Mouse (Mus musculus): ENCODE measurements around the gene Gbf1.

Gene Gbf1

GRCm38 (mm10) chr19:46314872-46315742, 162.8 kb downstream of the Gbf1 start:
- DNase-seq (ENCODE audit: low spot score in 2 of 2): peak; percentile 0 to 18

- DNase-seq (ENCODE audit: low spot score in 2 of 2): peak in 1 of 2 experiments; percentile 1
These were observed 163.7 kb downstream of the Gbf1 start for GRCm38 (mm10) chr19:46315752-46316610.

- peak; percentile 3 to 25 for DNase-seq (ENCODE audit: low spot score in 2 of 2)
These were observed 164.7 kb downstream of the Gbf1 start for GRCm38 (mm10) chr19:46316846-46317545.

DNA sequence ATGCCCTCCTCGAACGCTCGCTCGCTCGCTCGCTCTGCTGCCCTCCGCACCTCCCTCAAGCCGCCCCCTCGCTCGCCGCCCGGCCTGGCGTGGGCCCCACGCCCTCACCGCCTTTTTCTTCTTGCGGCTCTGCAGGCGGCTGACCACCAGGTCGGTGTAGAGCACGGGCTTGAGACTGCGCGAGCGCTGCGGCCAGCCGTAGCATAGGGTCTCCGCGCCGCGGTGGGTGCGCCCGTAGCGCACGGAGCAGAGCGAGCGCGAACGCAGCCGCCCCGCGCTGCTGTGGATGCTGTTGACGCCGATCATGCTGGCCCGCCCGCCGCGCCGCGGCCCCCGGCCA, 165.2 kb downstream of the Gbf1 start:
- peak; percentile 16 to 18 for DNase-seq (ENCODE audit: low spot score in 2 of 2)

DNA sequence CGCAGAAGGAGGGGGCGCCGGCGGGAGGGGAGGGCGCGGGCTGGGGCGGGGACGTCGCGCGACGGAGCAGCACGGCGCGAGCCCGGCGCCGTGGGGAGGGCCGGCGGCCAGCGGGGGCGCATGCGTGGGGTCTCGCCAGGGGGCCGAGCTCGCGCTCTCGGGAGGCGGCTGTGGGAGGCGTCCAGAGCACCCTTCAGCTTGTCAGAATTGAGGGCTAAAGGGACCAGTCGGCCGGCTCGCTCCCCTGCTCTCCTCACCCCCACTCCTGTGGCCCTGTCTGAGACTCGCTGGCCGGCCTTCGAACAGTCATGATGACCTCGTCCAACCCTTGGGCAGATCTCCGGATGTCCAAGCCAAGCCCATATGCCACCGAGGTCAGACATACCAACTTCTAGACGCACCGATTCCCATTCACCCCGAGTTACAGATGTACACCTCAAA, 165.7 kb downstream of the Gbf1 start:
- DNase-seq (ENCODE audit: low spot score in 2 of 2): peak; percentile 28 to 31

DNA sequence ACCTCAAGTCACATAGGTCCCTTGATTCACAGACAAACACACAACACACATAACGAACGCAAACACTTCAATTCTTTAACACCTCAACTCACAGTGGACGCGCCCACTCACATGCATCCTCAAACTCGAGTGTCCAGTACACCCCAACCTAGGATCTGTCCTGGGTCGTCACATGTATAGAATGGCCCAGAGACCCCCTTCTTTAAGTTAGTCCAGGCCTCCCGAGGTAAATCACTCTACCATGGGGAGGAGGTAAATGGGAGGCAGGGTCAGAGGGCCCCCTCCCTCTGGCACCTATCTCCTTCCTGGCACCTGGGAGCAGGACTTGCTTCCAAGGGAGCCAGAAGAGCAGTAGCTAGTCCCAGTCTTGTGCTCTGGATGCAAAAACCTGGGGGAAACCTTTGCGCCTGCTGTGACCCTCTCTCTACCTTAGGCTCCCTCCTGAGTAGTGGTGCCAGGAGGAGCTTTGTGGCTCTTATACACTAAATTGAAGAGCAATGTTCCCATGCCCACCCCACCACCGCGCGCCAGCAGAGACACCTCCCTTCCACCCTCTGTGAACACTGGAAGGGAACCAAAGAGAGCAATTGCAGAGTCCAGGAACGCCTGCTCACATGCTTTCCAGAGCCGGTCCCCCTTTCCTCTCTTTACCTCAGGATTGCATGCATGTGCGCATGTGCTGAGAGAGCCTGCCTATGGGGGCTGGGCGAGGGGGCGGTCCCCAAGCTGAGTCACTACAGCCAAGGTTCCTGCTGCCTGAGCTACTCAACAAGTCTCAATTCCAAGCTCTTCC, 166.5 kb downstream of the Gbf1 start:
- DNase-seq (ENCODE audit: low spot score in 2 of 2): peak; percentile 35 to 63

GRCm38 (mm10) chr19:46320076-46320785, 167.9 kb downstream of the Gbf1 start:
- DNase-seq (ENCODE audit: low spot score in 2 of 2): no peak

DNA sequence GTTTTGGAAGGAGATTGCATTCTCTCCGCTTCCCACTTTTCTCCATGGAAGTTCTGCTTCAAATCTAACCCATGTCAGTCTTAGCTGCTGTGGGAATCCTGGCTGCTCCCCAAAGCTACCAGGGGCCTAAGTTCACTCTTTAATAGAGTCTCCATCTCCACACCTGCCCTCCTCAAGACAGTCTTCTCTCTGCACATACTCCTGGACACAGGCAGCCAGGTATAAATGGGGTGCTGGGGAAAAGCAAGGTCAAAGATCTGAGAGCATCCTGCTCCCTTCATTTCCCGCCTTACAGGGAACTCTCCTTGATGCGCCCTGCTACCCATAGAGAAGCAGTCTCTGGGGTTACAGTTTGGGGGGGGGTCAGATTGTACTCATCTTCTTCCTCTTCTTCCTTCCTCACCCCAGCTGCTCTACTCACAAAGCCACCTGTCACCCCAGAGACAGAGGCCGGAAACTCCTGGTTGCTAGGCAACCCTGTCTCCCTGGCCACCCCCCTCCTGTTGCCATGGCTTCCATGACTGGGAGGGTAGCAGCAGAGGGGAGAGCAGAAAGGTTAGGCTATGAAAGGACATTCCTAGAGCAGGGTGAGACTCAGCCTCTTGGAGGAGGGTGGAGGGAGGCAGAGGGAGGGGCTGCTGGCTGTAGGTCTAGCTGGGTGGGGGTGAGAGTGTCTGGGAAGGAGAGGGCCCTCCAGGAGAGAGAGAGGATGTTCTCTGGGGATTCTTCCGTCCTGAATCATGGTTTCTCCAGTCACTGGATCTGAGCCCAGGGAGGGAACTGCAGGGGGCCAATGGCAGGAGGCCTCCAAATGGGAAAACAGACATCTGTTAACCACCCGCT, 169.0 kb downstream of the Gbf1 start:
- DNase-seq (ENCODE audit: low spot score in 2 of 2): no peak

DNA sequence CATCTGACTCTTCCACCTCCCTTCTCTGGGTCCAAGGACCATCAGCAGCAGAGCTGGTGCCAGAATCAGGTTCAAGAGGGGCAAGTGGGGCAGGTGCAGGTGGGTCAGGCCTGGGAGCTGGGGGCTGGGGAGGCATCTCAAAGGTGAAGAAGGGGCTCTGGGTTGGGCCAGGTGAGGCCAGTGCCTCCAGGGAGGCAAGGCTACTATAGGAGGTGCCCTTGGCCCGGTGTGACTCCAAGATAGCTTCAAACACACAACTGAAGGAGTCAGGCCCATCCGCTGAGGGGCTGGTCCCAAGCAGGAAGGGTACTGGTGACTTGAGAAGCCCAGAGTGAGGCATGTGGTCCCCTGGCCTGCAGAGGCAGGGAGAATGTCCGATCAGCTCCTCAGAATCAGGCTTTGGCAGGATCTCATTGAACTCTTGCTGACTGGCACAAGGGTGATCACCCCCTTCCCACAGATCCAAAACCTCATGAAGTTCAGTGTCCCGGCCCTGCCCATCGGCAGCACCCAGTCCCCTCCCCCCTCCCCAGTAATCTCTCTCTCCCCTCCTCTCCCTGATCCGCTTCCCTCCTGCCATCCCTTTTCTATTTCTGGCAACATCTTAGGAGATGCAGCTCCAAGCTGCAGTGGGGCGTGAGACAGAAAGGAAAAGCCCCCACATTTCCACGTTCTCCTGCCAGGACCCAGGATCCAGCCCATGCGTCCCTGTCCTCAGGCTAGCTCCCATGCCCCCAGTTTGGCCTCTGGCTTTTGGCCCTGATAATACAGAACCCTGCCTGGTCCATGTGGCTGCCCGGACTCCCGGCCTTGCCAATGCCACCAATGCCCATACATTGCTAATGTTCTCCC, 170.1 kb downstream of the Gbf1 start:
- no peak for DNase-seq (ENCODE audit: low spot score in 2 of 2)

DNA sequence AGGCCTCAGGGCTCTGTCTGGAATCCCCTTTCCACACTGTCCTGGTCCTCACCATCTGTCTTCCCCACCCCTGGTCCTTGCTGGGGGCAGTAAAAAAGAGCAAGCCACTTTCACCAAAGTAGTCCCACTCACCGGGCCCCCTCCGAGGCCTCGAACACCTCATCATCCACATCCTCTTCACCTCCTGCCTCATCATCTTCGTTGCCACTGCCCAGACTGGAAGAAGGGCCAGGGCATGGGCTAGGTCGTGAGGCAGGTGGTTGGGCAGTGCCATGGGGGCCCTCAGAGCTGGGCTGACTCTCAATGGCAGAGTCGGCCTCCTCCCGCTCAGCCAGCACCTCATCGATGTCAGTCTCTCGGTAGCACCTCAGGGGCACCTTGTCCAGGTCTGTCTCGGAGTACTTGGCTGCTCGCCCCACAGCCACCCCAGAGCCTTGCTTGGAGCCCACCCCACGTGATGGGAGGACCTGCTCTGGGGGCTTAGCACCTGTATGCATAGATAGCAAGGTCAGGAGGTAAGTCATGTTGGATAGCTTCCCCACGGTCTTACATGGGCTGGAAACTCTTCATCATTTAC, 170.8 kb downstream of the Gbf1 start:
- DNase-seq (ENCODE audit: low spot score in 2 of 2): no peak

GRCm38 (mm10) chr19:46323716-46324115, 171.4 kb downstream of the Gbf1 start:
- no peak for DNase-seq (ENCODE audit: low spot score in 2 of 2)

DNA sequence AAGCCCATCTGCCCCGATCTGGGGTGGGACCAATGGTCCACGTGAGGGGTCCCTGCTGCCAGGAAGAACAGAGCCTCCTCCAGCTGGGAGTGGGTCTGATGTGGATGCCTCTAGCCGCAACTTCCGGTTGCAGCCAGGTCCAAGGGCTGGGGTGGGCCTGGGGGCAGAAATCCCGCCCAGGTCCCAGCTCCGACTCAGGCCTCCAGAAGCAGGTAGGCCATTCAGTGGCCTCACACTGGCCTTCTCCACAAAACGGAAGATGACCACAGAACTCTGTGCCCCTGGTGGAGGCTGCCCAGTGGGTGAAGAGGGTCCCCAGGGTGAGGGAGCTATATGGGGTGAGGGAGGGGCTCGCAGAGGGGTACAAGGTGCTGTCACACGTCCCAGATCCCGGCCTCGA, 172.1 kb downstream of the Gbf1 start:
- no peak for DNase-seq (ENCODE audit: low spot score in 2 of 2)

DNA sequence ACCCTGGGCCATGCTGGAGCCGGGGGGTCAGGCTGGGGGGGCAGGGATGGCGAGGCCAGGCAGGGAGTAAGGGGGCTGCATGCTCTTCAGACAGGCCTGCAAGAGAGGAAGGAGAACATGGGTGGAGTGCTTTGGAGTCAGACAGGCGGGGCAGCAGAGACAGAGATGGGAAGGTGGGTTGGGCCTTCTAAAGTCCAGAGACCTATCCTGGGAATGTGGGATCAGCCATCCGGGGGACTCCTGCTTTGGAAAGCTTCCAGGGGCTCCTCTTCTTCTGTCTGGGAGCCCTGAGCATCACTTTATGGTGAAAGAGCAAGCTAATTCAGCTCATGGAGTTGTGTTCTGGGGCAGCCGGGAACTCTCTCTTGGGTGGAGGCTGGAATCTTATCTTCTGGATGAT, 172.6 kb downstream of the Gbf1 start:
- no peak for DNase-seq (ENCODE audit: low spot score in 2 of 2)

- DNase-seq (ENCODE audit: low spot score in 2 of 2): no peak
These were observed 173.9 kb downstream of the Gbf1 start for GRCm38 (mm10) chr19:46326019-46326755.

DNA sequence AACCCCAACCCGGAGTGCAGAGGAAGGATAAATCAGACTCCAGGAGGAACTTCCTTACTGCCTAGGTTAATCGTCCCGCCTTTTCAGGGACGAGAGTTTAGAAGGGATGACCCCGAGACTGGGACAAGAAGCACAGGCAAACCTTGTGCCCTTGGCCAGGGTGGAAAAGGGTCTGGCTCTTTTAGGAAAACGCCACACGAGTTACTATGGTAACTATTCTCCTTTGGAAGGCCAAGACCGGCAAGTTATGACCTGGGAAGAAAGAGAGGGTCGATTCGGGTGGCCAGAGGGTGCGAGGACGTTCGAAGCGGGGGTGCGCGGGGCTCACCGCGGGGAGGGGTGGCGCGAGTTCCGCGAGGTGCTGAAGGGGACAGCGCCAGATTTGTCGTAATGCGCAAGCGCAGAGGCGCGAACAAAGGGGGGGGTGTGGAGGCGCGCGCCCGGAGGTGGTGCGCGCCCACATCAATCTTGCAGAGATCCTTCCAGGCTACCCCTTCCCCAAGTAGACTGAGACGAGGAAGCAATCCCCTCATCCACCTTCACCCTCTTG, 174.5 kb downstream of the Gbf1 start, which contains the start of gene Psd:
Psd (minus strand) TSS at position 401 of the 550 bp plus-strand sequence.
- DNase-seq (ENCODE audit: low spot score in 2 of 2): peak in 1 of 2 experiments; percentile 74

- no peak for DNase-seq (ENCODE audit: low spot score in 2 of 2)
These were observed 175.3 kb downstream of the Gbf1 start for GRCm38 (mm10) chr19:46327531-46328064.
